Mouse (Mus musculus): Measurements from ENCODE around the gene Stat5b. TPM values are rescaled to one million over a fixed set of nuclear protein-coding genes. Genes with fewer than 3 reads are reported as not detected.

Gene Stat5b
- polyA plus RNA-seq, 1 experiment from 2014 or later: 19.9 TPM

DNA sequence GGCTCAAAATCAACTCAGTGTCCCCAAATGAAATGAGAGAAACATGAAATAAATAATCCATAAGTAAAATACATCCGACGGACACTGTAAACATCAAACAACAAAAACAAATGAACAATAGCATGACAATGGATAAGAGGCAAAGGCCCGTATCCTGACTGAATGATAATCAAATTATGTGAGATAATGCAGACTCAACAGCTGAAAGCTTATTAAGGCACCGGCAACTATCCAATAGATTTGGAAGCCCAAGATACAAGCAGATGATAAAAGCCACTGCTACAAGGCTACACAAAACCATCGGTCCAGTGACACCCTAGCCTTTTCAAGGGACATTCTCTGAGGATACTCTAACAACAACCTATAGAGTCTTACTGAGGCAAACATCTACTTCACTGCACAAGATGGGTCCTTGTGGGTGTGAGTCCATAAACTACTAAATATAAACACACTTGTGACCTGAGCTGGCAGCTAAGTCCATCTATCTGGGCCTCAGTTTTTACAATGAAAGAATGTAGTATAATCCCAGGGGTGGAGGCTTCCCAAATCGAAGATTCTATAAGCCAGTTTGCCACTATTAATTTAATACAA, 1.6 kb downstream of the Stat5b start:
- 71% methylated on average over 6 of the region's 6 CpGs for WGBS
- Histone ChIP-seq H3K4me1 (peaks cover 21% of the 10 kb centered on the region), H3K4me2 (peak overlapping the region; percentile 83), H3K4me3 (peak overlapping the region; percentile 92), H3K9ac (peak overlapping the region; percentile 94), H3K36me3 (no peaks in the 10 kb centered on the region), H3K9me3 (no peaks in the 10 kb centered on the region), H3K27me3 (peaks cover 21% of the 10 kb centered on the region), H3K27ac (no peak overlapping the region)
- no peak for ATAC-seq (ENCODE audit: insufficient number of reproducible peaks, insufficient read depth, low FRiP score, low TSS enrichment, low read depth)

DNA sequence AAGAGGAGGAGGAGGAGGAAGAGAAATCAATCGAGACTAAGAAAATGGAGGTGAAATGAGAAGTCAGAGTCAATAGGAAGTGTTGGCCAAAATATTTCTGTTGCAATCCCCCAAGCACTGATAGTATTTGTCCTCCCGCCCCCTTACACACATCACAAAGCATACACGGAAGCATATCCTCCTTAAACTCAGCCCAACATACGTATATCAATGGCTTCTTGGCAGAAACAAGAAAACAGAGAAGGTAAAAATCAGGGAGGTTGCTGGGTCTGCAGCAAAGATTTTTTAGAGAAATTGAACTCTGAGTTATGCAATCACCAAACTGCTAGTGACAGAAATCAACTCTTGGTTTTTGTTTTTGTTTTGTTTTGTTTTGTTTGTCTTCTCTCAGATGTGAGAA, 2.4 kb downstream of the Stat5b start:
- no peak overlapping the region for H3K4me2 ChIP-seq
- 68% methylated on average over 4 of the region's 4 CpGs for WGBS

DNA sequence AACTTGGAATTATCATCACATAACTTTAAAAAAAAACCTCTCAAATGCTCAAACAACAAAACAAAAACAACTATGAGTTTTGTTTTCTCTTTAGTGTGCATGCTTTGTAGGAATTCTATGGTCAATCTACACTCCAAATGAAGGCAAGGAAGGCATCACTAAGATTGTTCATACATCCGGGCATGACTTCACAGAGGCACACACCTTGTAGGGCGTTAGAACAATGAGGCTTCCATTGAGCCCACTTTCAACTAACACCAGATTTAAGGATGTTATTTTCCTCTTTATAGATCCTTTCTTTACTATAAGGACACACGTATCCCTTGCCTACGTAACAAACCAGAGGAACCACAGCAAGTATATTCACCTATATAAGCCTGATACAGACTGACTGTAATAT, 3.0 kb downstream of the Stat5b start:
- ATAC-seq (ENCODE audit: insufficient number of reproducible peaks, insufficient read depth, low FRiP score, low TSS enrichment, low read depth): no peak
- H3K4me3 ChIP-seq: no peak overlapping the region
- no peak overlapping the region for H3K9ac ChIP-seq
- no peaks in the 10 kb centered on the region for H3K36me3 ChIP-seq
- H3K27me3 ChIP-seq: peaks cover 10% of the 10 kb centered on the region
- H3K9me3 ChIP-seq: no peaks in the 10 kb centered on the region
- peaks cover 21% of the 10 kb centered on the region for H3K4me1 ChIP-seq
- H3K27ac ChIP-seq: no peak overlapping the region
- no peak overlapping the region for H3K4me2 ChIP-seq
- WGBS: 85% methylated on average over 4 of the region's 4 CpGs

More for the DNA sequence above, 2.4 kb downstream of the Stat5b start:
- H3K27me3 ChIP-seq: peaks cover 15% of the 10 kb centered on the region
- H3K36me3 ChIP-seq: no peaks in the 10 kb centered on the region
- H3K9me3 ChIP-seq: no peaks in the 10 kb centered on the region
- no peak overlapping the region for H3K4me3 ChIP-seq
- H3K4me1 ChIP-seq: peaks cover 21% of the 10 kb centered on the region
- H3K27ac ChIP-seq: no peak overlapping the region
- no peak for ATAC-seq (ENCODE audit: insufficient number of reproducible peaks, insufficient read depth, low FRiP score, low TSS enrichment, low read depth)
- H3K9ac ChIP-seq: no peak overlapping the region

DNA sequence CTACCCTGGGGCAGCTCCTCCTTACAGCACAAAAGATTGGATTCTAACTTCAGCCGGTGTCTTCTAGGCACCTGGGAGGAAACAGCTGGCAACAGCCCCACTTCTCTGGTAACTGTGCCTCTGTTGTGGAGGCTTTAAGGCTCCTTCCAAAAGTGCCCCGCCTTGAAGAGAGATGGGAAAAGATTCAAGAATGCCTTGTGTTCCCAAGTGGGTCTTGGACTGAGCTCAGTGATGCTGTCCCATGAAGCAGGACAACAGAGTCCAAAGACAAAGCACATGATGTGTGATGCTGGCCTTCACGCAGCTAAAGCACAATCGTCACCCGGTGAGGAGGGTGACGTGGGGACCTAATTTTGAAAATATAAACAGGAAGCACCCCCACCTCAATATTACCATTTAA, 4.7 kb downstream of the Stat5b start:
- Histone ChIP-seq H3K4me3 (no peak overlapping the region), H3K27ac (no peak overlapping the region), H3K9me3 (no peaks in the 10 kb centered on the region), H3K36me3 (no peaks in the 10 kb centered on the region), H3K27me3 (no peaks in the 10 kb centered on the region), H3K9ac (no peak overlapping the region), H3K4me1 (peaks cover 18% of the 10 kb centered on the region), H3K4me2 (no peak overlapping the region)
- no peak for ATAC-seq (ENCODE audit: insufficient number of reproducible peaks, insufficient read depth, low FRiP score, low TSS enrichment, low read depth)
- WGBS: 77% methylated on average over 6 of the region's 6 CpGs

DNA sequence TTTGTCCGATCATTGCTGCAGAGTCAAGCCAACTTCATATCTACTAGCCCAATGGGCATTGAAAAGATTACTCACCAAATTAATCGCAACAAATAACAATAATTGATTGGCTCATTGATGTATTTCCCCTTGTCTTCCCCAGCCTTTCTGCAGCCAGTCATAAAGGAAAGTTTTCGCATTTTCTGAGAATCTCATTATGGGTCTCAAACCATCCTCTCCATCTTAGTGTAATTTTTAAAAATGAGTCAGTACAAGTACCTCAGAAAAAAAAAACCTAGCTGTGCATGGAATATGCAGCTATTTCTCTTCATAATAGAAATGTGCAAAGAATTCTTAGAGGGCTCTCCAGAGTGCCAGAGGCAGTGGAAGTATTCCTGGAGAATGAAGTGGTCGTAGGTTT, 6.4 kb downstream of the Stat5b start:
- ATAC-seq (ENCODE audit: insufficient number of reproducible peaks, insufficient read depth, low FRiP score, low TSS enrichment, low read depth): no peak
- 82% methylated on average over 4 of the region's 4 CpGs for WGBS
- H3K27ac ChIP-seq: no peak overlapping the region
- no peak overlapping the region for H3K4me2 ChIP-seq
- H3K9ac ChIP-seq: no peak overlapping the region
- H3K27me3 ChIP-seq: no peaks in the 10 kb centered on the region
- H3K4me1 ChIP-seq: peaks cover 14% of the 10 kb centered on the region
- no peaks in the 10 kb centered on the region for H3K36me3 ChIP-seq
- no peaks in the 10 kb centered on the region for H3K9me3 ChIP-seq
- H3K4me3 ChIP-seq: no peak overlapping the region

DNA sequence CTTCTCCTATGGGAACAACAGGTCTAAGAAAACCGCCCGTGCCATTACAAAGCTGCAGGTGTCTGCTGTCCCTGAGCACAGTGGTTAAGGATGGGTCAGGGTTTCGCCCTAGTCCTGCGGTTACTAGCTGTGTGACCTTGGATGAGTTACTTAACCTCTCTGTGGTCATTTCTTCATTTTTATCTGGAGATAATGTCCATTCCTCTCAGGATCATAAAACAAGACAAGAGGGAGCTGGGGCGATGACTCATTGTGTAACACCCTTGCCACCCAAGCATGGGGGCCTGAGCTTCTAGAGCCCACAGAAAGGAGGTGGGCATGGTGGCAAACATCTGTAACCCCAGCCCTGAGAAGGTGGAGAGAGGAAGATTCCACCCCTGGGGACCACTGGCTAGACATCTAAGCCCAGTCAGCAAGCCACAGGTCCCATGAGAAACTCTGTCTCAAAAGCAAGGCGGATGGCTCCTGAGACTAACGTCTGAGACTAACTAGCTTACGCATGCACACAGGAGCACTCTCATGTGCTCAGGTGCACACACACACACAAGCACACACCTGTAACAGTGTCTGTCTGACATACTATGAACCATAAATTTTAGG, 7.4 kb downstream of the Stat5b start:
- H3K9me3 ChIP-seq: no peaks in the 10 kb centered on the region
- 93% methylated on average over 8 of the region's 8 CpGs for WGBS
- ATAC-seq (ENCODE audit: insufficient number of reproducible peaks, insufficient read depth, low FRiP score, low TSS enrichment, low read depth): no peak

DNA sequence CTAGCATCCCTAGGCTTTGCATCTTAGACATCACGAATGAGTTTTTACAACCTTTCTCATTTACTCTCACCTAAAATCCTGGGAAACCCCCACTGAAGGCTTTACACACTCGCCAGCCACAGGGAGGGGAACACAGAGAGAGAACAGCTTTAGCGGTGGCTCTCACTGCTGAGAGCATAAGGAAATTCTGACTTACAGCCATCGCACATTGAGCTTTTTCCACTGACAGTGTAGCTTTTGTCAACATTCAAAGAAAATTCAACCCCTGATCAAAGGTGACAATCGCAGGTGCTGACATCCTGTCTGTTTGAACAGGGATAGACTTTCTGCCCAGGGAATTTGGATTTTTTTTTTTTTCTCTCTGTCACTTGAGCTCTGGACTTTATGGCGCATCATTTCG, 8.5 kb downstream of the Stat5b start:
- no peak for ATAC-seq (ENCODE audit: insufficient number of reproducible peaks, insufficient read depth, low FRiP score, low TSS enrichment, low read depth)
- H3K4me2 ChIP-seq: no peak overlapping the region
- 85% methylated on average over 7 of the region's 7 CpGs for WGBS
- peaks cover 5% of the 10 kb centered on the region for H3K4me1 ChIP-seq
- no peaks in the 10 kb centered on the region for H3K9me3 ChIP-seq
- no peaks in the 10 kb centered on the region for H3K36me3 ChIP-seq
- no peak overlapping the region for H3K4me3 ChIP-seq
- no peak overlapping the region for H3K9ac ChIP-seq
- H3K27me3 ChIP-seq: no peaks in the 10 kb centered on the region
- no peak overlapping the region for H3K27ac ChIP-seq

More for the DNA sequence above, 7.4 kb downstream of the Stat5b start:
- H3K4me1 ChIP-seq: peaks cover 7% of the 10 kb centered on the region
- H3K4me3 ChIP-seq: no peak overlapping the region
- H3K4me2 ChIP-seq: no peak overlapping the region
- H3K27ac ChIP-seq: no peak overlapping the region
- H3K36me3 ChIP-seq: no peaks in the 10 kb centered on the region
- no peaks in the 10 kb centered on the region for H3K27me3 ChIP-seq
- H3K9ac ChIP-seq: no peak overlapping the region

DNA sequence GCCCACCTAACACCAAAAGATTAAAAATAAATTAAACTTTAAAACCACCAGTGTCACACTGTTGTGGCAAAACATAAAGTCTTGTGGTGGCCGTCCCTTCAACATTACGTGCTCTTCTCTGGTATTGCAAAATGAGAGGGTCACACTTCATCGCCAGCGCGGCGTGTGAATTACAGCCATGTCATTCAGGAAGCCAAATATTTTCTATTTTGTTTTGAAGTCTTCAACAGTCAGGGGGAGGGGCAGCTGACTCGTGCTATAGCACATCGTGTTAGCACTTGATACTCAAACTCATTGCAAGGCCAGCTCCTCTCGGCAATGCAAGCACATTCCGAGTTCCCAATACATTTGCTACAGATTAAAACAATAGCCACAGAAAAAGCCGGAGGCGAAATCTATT, 9.7 kb downstream of the Stat5b start:
- Histone ChIP-seq H3K27me3 (no peaks in the 10 kb centered on the region), H3K9ac (no peak overlapping the region), H3K4me1 (peaks cover 5% of the 10 kb centered on the region), H3K4me2 (0 out of 2 replicates have a peak overlapping the region, but pooled peaks have one; percentile 5), H3K4me3 (no peak overlapping the region), H3K36me3 (no peaks in the 10 kb centered on the region), H3K9me3 (no peaks in the 10 kb centered on the region), H3K27ac (no peak overlapping the region)
- no peak for ATAC-seq (ENCODE audit: insufficient number of reproducible peaks, insufficient read depth, low FRiP score, low TSS enrichment, low read depth)
- 53% methylated on average over 12 of the region's 12 CpGs for WGBS

DNA sequence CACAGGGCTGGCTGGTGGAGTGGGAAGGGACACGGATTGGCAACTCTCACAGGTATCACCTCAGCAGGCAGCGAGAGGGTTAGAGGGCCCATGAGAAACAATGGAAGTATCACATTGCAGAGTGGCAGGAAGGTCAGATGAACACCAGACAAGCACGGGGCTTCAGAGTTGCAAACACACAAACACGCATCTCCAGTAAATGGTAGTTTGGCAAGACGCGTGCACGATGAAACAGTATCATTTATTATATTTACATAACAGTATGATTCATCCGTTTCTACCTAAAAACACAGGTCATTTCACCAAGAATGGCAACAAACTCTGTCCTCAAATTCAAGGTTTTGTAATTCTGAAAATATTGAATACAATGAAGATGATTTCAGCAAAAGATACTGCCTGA, 11.0 kb downstream of the Stat5b start:
- no peak for ATAC-seq (ENCODE audit: insufficient number of reproducible peaks, insufficient read depth, low FRiP score, low TSS enrichment, low read depth)
- 59% methylated on average over 8 of the region's 8 CpGs for WGBS

DNA sequence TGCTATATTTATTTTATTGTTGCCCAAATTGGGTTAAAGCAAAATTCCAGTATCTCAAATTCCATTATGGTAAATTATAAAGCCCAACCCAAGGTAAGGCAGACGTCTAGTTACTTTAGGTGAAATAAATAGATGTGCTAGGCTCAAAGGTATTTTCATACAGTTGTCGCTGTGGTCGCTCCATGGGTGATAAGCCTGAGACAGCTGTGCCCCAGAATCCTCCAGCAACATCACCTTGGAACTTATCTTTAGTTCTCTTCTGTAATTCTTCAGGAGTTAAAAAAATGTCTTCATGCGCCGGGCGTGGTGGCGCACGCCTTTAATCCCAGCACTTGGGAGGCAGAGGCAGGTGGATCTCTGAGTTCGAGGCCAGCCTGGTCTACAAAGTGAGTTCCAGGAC, 11.6 kb downstream of the Stat5b start:
- Histone ChIP-seq H3K9ac (no peak overlapping the region), H3K4me1 (peaks cover 5% of the 10 kb centered on the region), H3K9me3 (no peaks in the 10 kb centered on the region), H3K27me3 (no peaks in the 10 kb centered on the region), H3K4me2 (no peak overlapping the region), H3K4me3 (no peak overlapping the region), H3K27ac (no peak overlapping the region), H3K36me3 (no peaks in the 10 kb centered on the region)
- no peak for ATAC-seq (ENCODE audit: insufficient number of reproducible peaks, insufficient read depth, low FRiP score, low TSS enrichment, low read depth)
- 91% methylated on average over 9 of the region's 9 CpGs for WGBS

More for the DNA sequence above, 11.0 kb downstream of the Stat5b start:
- H3K4me1 ChIP-seq: peaks cover 5% of the 10 kb centered on the region
- no peak overlapping the region for H3K4me2 ChIP-seq
- no peak overlapping the region for H3K27ac ChIP-seq
- H3K36me3 ChIP-seq: no peaks in the 10 kb centered on the region
- H3K9me3 ChIP-seq: no peaks in the 10 kb centered on the region
- H3K4me3 ChIP-seq: no peak overlapping the region
- no peak overlapping the region for H3K9ac ChIP-seq
- no peaks in the 10 kb centered on the region for H3K27me3 ChIP-seq

DNA sequence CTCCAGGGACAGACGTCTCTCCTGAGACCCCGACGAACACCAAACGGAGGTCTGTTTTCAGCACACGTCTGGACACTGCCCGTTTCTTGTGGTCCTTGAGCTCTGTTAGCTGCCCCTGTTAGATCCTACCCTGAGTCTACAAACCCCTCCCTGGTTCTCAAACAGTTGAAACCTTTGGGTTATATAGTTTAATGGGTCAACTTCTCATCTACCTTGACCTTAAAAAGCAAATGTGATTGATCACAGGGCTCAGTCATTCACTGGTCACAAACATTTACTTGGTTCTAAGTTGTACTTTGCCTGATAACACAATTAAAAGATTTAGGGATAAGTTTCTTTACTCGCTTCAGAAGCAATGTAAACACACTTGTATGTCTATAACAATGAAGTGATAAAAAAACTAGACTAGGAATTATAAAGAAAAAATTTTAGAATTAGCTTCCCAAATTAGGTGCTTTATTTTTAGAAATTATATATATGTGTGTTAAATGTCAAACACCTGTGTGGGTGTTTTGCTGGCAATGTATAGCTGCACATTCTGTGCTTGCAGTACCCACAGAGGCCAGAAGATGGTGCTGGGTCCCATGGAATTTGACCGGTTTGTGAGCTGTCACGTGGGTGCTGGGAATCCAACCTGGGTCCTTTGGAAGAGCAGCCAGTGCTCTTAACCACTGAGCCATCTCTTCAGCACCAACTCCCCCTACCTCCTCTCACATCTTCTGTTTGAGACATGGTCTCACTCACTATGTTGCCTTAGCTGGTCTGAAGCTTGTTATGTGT, 13.4 kb downstream of the Stat5b start:
- no peak overlapping the region for H3K4me2 ChIP-seq
- H3K27me3 ChIP-seq: no peaks in the 10 kb centered on the region
- H3K4me1 ChIP-seq: peaks cover 16% of the 10 kb centered on the region
- H3K9ac ChIP-seq: no peak overlapping the region
- no peak overlapping the region for H3K4me3 ChIP-seq
- no peaks in the 10 kb centered on the region for H3K36me3 ChIP-seq
- H3K9me3 ChIP-seq: no peaks in the 10 kb centered on the region
- no peak for ATAC-seq (ENCODE audit: insufficient number of reproducible peaks, insufficient read depth, low FRiP score, low TSS enrichment, low read depth)
- WGBS: 80% methylated on average over 9 of the region's 9 CpGs
- H3K27ac ChIP-seq: no peak overlapping the region

DNA sequence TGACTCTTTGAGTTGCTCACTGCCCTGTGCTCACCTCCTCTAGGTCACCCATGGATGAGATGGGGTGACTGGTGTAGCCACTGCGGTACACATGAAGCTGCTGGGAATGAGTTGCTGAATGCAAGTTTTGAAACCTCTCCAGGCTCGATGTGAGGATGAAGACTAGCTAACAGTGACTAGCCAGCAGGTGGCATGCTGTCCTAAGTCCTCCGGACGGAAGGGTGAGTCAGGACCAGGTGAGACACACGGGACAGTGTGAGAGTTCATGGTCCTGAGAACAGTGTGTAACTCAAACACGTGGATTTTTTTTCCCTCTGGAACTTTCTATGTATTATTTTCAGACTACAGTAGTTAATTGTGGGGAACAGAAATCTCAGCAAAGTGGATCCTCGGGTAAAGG, 17.1 kb downstream of the Stat5b start:
- H3K4me3 ChIP-seq: no peak overlapping the region
- H3K9ac ChIP-seq: no peak overlapping the region

More for the DNA sequence above, 17.1 kb downstream of the Stat5b start:
- H3K4me2 ChIP-seq: no peak overlapping the region
- no peak overlapping the region for H3K27ac ChIP-seq
- H3K4me1 ChIP-seq: peaks cover 32% of the 10 kb centered on the region
- WGBS: 70% methylated on average over 7 of the region's 7 CpGs
- ATAC-seq (ENCODE audit: insufficient number of reproducible peaks, insufficient read depth, low FRiP score, low TSS enrichment, low read depth): no peak
- H3K27me3 ChIP-seq: no peaks in the 10 kb centered on the region
- no peaks in the 10 kb centered on the region for H3K36me3 ChIP-seq
- no peaks in the 10 kb centered on the region for H3K9me3 ChIP-seq
